Mouse (Mus musculus): ENCODE measurements around the gene Ctnnb1.

- TF ChIP-seq CTCF (IDR thresholded peaks at IDR 0.05; ENCODE audit: control insufficient read depth, insufficient read depth, low read length) (no peak), POLR2A (IDR thresholded peaks at IDR 0.05; ENCODE audit: borderline replicate concordance, control insufficient read depth, low read depth, low read length) (no peak)
Measured at GRCm38 (mm10) chr9:120976158-120976557, 47.1 kb downstream of the Ctnnb1 start.
